Mouse (Mus musculus) kidney, adult 2 months (tissue): ENCODE results near the gene Micu1.

Source experiments
- CTCF ChIP-seq: fragments of 200-500 bp; conservative IDR thresholded peaks from 2 replicates; pipeline ENCODE4 v1.5.1; 2011; ENCODE audit warnings: low read depth, mild to moderate bottlenecking, control low read depth, low read length, moderate library complexity, mixed read lengths; ENCODE audit not compliant: insufficient read depth, insufficient read length
- POLR2A ChIP-seq: fragments of 200-500 bp; IDR thresholded peaks from one replicate; pipeline ENCODE4 v1.6.1; 2011; ENCODE audit warnings: low read depth, low read length, control low read depth

- no peak for TF ChIP-seq CTCF
- no peak for TF ChIP-seq POLR2A
Observed at GRCm38 (mm10) chr10:59864232-59864875, 162.1 kb downstream of the Micu1 start.
